21 mouse cellular contexts compared by ENCODE assay signal in the genomic region with DNA sequence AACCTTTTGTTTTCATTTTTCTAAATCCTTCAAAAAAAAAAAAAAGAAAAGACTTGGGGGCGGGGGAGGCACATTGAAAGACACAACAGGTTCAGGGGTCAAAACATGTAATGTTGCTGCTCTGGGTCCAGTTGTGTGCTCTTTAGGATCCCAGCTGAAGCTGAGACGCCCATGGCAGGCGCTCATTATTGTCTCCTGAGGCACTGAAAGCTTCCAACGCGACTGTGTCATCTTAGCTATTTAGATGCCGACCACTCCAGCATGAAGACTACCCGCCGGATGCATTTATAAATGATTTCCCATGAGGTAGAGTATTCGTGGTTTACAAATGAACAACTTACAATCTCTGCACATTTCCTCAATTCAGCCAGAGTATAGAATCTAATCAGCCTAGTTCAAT.
DNase-seq lines count a peak whose midpoint lies in the region; ATAC-seq and TF ChIP-seq lines count a peak whose summit lies in the region.
"Had no signal": no experiment of that assay in that cellular context is flagged by ENCODE, and none has a peak within 500 bp of the region (broad histone marks: within the 10 kb centered on the region; RNA-seq: fewer than 3 reads in every experiment).

No protein-coding gene starts in this region.

- no peaks in the 10 kb centered on the region for H3K9me3 ChIP-seq in hindbrain, postnatal 0 days (ENCODE audit: low read length)
- no peaks in the 10 kb centered on the region for H3K9me3 ChIP-seq in midbrain, embryonic 16.5 days (replicated peaks; ENCODE audit: control insufficient read depth, low read length, poor library complexity, severe bottlenecking)
- H3K9me3 ChIP-seq: forebrain, embryonic 12.5 days; limb, embryonic 12.5 days; liver, embryonic 12.5 days; stomach, embryonic 15.5 days had no signal

- no peak for ATAC-seq in hindbrain, postnatal 0 days
- ATAC-seq in midbrain, embryonic 16.5 days: no peak
- ATAC-seq: liver, embryonic 12.5 days had no signal

- H3K4me2 ChIP-seq in hindbrain, postnatal 0 days (ENCODE audit: low read depth, low read length): no peak overlapping the region
- peak overlapping the region; percentile 21; the same call in 1 of the 2 replicates for H3K4me2 ChIP-seq in midbrain, embryonic 16.5 days (ENCODE audit: low read length)
- H3K4me2 ChIP-seq: forebrain, embryonic 12.5 days; limb, embryonic 12.5 days; liver, embryonic 12.5 days; stomach, embryonic 15.5 days had no signal

- H3K27ac ChIP-seq in hindbrain, postnatal 0 days: no peak overlapping the region
- no peak overlapping the region for H3K27ac ChIP-seq in midbrain, embryonic 16.5 days (ENCODE audit: low read length)
- H3K27ac ChIP-seq: forebrain, embryonic 12.5 days; kidney, postnatal 0 days; limb, embryonic 12.5 days; liver, embryonic 12.5 days; stomach, embryonic 15.5 days had no signal

- H3K36me3 ChIP-seq in hindbrain, postnatal 0 days (ENCODE audit: insufficient read depth, low read length): no peaks in the 10 kb centered on the region
- no peaks in the 10 kb centered on the region for H3K36me3 ChIP-seq in midbrain, embryonic 16.5 days (ENCODE audit: control insufficient read depth, insufficient read depth, low read length)
- H3K36me3 ChIP-seq: forebrain, embryonic 12.5 days; limb, embryonic 12.5 days; liver, embryonic 12.5 days; stomach, embryonic 15.5 days had no signal

- 10% methylated on average over 9 of the region's 9 CpGs for WGBS in hindbrain, postnatal 0 days
- 5% methylated on average over 9 of the region's 9 CpGs for WGBS in midbrain, embryonic 16.5 days

- no peaks in the 10 kb centered on the region for H3K4me1 ChIP-seq in hindbrain, postnatal 0 days (ENCODE audit: insufficient read depth, low read length)
- peaks cover 7% of the 10 kb centered on the region; the same call in 1 of the 2 replicates for H3K4me1 ChIP-seq in midbrain, embryonic 16.5 days (ENCODE audit: control insufficient read depth, insufficient read depth, low read length)
- H3K4me1 ChIP-seq: limb, embryonic 12.5 days; liver, embryonic 12.5 days; stomach, embryonic 15.5 days had no signal

- DNase-seq in embryo, embryonic 10 days (ENCODE audit: low spot score): peak; percentile 55
- peak; percentile 36 for DNase-seq in embryo, embryonic 11 days
- peak; percentile 31 for DNase-seq in hindbrain, postnatal 0 days (ENCODE audit: low spot score)
- no peak for DNase-seq in c-Kit-positive CD71-positive TER-119-positive erythroid progenitor cells, embryonic 14.5 days (ENCODE audit: low spot score)
- DNase-seq in left cerebral cortex, adult 11 months (ENCODE audit: low spot score): no peak
- no peak for DNase-seq in natural killer cell, adult 2 months (ENCODE audit: low spot score in 2 of 2)
- DNase-seq: adrenal gland, postnatal 10 days; cerebellum, adult 11 months; cerebellum, postnatal 10 days; gastrocnemius, postnatal 10 days; kidney, adult 11 months; lung, adult 2 months; lung, postnatal 36 days; thymus, adult 18-20 months; thymus, postnatal 4 days had no signal

- no peak for TF ChIP-seq CTCF in hindbrain, postnatal 0 days (IDR thresholded peaks at IDR 0.05; ENCODE audit: low read depth)

- no peak overlapping the region for H3K4me3 ChIP-seq in hindbrain, postnatal 0 days (ENCODE audit: low read length)
- no peak overlapping the region for H3K4me3 ChIP-seq in midbrain, embryonic 16.5 days (ENCODE audit: low read depth, low read length)
- H3K4me3 ChIP-seq: forebrain, embryonic 12.5 days; limb, embryonic 12.5 days; liver, embryonic 12.5 days; stomach, embryonic 15.5 days had no signal

- H3K9ac ChIP-seq in hindbrain, postnatal 0 days (replicated peaks; ENCODE audit: low read length): no peak overlapping the region
- H3K9ac ChIP-seq in midbrain, embryonic 16.5 days (ENCODE audit: low read depth, low read length): no peak overlapping the region
- H3K9ac ChIP-seq: forebrain, embryonic 12.5 days; limb, embryonic 12.5 days; liver, embryonic 12.5 days; stomach, embryonic 15.5 days had no signal

- H3K27me3 ChIP-seq in hindbrain, postnatal 0 days (ENCODE audit: insufficient read depth, low read length): no peaks in the 10 kb centered on the region
- no peaks in the 10 kb centered on the region for H3K27me3 ChIP-seq in midbrain, embryonic 16.5 days (ENCODE audit: control insufficient read depth, insufficient read depth, low read depth, low read length)
- H3K27me3 ChIP-seq: forebrain, embryonic 12.5 days; limb, embryonic 12.5 days; liver, embryonic 12.5 days; stomach, embryonic 15.5 days had no signal

Comparison
In these comparisons a context has a peak if more than half of its experiments do, and no peak if none do; other contexts are left out.
1. DNase-seq: peak in embryo, embryonic 10 days (single experiment), embryo, embryonic 11 days (single experiment) and hindbrain, postnatal 0 days (single experiment); none in c-Kit-positive CD71-positive TER-119-positive erythroid progenitor cells, embryonic 14.5 days (single experiment), left cerebral cortex, adult 11 months (single experiment) and natural killer cell, adult 2 months (0 of 2).